Mouse (Mus musculus): Measurements from ENCODE around the gene Hpse2. TPM values are rescaled to one million over a fixed set of nuclear protein-coding genes. Genes with fewer than 3 reads are reported as not detected.

Hpse2 gene
- polyA plus RNA-seq, 1 experiment from 2014 or later: 0.13 TPM

DNA sequence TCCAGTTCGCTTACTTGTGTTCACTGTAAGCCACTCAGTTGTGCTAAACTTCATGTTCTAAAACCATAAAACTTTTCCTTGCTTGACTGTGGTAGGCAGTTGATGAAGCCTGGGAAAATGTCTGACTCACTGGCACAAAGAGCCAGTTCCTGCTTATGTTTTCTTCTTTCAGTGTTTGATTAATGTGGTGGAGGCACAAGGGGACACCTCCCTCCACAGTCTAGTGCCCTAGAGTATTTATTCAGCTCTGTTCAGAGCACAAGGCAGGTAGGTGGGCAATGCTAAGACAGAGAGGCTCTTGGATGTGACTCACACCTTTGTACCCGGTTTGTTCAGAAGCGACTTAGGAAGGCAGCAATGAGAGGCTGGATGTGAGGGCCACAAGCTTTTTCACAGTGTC, 560.3 kb downstream of the Hpse2 start:
- H3K4me1 ChIP-seq (replicated peaks; ENCODE audit: control insufficient read depth, insufficient read depth, low read length): no peaks in the 10 kb centered on the region
- 93% methylated on average over 3 of the region's 3 CpGs for WGBS

DNA sequence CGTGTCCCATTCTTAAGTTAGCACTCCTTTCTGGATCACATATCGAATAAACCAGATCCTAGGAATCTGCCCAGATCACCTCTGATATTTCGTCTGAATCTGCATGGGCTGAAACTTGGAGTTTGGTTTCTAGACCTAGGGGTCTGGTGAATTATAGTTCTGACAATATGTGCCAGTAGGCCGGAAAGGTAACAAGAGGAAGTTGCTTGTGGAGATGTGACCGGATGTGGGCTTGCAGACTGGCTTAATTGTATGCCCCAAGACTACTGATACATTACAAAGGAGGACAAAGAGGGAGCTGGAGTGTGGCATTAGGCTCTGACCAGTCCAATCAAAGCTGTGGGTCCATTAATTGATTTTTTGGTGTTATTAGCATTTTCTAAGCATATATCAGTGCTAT, 568.0 kb downstream of the Hpse2 start:
- Histone ChIP-seq H3K4me3 (replicated peaks; ENCODE audit: low read length) (no peak overlapping the region), H3K4me2 (ENCODE audit: low read length) (no peak overlapping the region), H3K4me1 (replicated peaks; ENCODE audit: control insufficient read depth, insufficient read depth, low read length) (no peaks in the 10 kb centered on the region), H3K27ac (ENCODE audit: low read length) (no peak overlapping the region), H3K27me3 (replicated peaks; ENCODE audit: control insufficient read depth, insufficient read depth, low read length) (no peaks in the 10 kb centered on the region), H3K9me3 (ENCODE audit: control insufficient read depth, low read length) (no peaks in the 10 kb centered on the region), H3K36me3 (ENCODE audit: control insufficient read depth, insufficient read depth) (no peaks in the 10 kb centered on the region), H3K9ac (replicated peaks; ENCODE audit: low read depth, low read length) (no peak overlapping the region)
- WGBS: 90% methylated on average over 5 of the region's 5 CpGs
- ATAC-seq: no peak

More for the DNA sequence above, 560.3 kb downstream of the Hpse2 start:
- Histone ChIP-seq H3K36me3 (ENCODE audit: control insufficient read depth, insufficient read depth) (no peaks in the 10 kb centered on the region), H3K4me3 (replicated peaks; ENCODE audit: low read length) (no peak overlapping the region), H3K9ac (replicated peaks; ENCODE audit: low read depth, low read length) (no peak overlapping the region), H3K27ac (ENCODE audit: low read length) (no peak overlapping the region), H3K27me3 (replicated peaks; ENCODE audit: control insufficient read depth, insufficient read depth, low read length) (no peaks in the 10 kb centered on the region), H3K4me2 (ENCODE audit: low read length) (no peak overlapping the region), H3K9me3 (ENCODE audit: control insufficient read depth, low read length) (no peaks in the 10 kb centered on the region)
- ATAC-seq: no peak

DNA sequence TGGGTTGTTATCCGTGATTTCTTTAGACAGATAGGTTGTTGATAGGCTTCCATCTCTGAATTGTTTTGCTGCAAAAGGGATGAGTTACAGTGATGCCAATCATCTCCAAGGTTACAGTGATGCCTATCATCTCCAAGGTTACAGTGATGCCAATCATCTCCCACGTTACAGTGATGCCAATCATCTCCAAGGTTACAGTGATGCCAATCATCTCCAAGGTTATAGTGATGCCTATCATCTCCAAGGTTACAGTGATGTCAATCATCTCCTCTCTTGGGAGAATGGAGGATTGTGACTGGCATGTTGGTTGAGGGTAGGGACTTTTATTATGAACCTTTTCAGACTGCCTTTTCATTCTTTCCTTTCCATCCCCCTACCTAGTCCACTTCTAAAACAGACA, 570.4 kb downstream of the Hpse2 start:
- Histone ChIP-seq H3K36me3 (ENCODE audit: control insufficient read depth, insufficient read depth) (no peaks in the 10 kb centered on the region), H3K4me2 (ENCODE audit: low read length) (no peak overlapping the region), H3K9ac (replicated peaks; ENCODE audit: low read depth, low read length) (no peak overlapping the region), H3K27ac (ENCODE audit: low read length) (no peak overlapping the region), H3K9me3 (ENCODE audit: control insufficient read depth, low read length) (no peaks in the 10 kb centered on the region), H3K27me3 (replicated peaks; ENCODE audit: control insufficient read depth, insufficient read depth, low read length) (no peaks in the 10 kb centered on the region), H3K4me3 (replicated peaks; ENCODE audit: low read length) (no peak overlapping the region), H3K4me1 (replicated peaks; ENCODE audit: control insufficient read depth, insufficient read depth, low read length) (no peaks in the 10 kb centered on the region)
- 0 out of 2 replicates have a peak, but pooled peaks have one; percentile 28 for ATAC-seq
- WGBS: 59% methylated on average over 2 of the region's 2 CpGs

DNA sequence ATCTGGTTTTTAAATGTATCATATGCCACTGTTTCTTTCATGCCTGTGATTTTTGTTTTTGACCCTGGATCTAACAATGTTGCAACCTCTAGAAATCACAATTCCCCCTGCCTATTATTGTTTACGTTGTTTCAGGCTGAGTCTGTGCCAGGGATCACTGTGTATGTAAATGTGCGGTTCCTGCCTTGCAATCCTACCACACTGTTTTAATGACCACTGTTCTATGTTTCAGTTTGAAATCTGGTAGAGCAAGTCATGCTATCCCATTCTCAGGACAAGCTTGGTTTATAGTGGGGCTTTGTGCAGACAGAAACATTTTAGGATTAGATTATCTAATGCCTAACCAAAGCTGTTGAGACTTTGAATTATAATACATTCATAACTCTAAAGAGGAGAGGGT, 571.9 kb downstream of the Hpse2 start:
- Histone ChIP-seq H3K27ac (ENCODE audit: low read length) (no peak overlapping the region), H3K27me3 (replicated peaks; ENCODE audit: control insufficient read depth, insufficient read depth, low read length) (no peaks in the 10 kb centered on the region), H3K9ac (replicated peaks; ENCODE audit: low read depth, low read length) (no peak overlapping the region), H3K4me3 (replicated peaks; ENCODE audit: low read length) (no peak overlapping the region), H3K4me2 (ENCODE audit: low read length) (no peak overlapping the region), H3K9me3 (ENCODE audit: control insufficient read depth, low read length) (no peaks in the 10 kb centered on the region), H3K4me1 (replicated peaks; ENCODE audit: control insufficient read depth, insufficient read depth, low read length) (no peaks in the 10 kb centered on the region), H3K36me3 (ENCODE audit: control insufficient read depth, insufficient read depth) (no peaks in the 10 kb centered on the region)
- WGBS: 81% methylated on average over 2 of the region's 2 CpGs
- ATAC-seq: no peak

DNA sequence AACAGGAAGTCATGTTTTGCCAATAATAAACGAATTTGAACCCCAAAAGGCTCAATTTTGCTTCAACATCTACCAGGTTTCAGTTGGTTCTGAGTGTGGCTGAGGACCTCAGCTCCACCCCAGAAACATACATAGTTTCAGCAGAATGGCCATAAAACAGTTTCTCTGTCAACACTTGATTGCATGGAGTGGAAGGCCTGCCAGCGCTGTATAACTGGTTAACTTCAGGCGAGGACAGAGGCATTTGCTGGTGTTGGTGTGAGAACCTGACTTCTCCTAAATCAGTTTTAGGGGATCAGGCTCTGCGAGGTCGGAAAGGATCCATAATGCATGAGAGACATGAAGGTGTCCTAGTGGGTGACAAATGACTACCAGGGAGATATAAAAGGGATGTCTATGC, 578.0 kb downstream of the Hpse2 start:
- Histone ChIP-seq H3K27me3 (replicated peaks; ENCODE audit: control insufficient read depth, insufficient read depth, low read length) (no peaks in the 10 kb centered on the region), H3K36me3 (ENCODE audit: control insufficient read depth, insufficient read depth) (no peaks in the 10 kb centered on the region), H3K4me3 (replicated peaks; ENCODE audit: low read length) (no peak overlapping the region), H3K4me2 (ENCODE audit: low read length) (no peak overlapping the region), H3K9me3 (ENCODE audit: control insufficient read depth, low read length) (no peaks in the 10 kb centered on the region), H3K4me1 (replicated peaks; ENCODE audit: control insufficient read depth, insufficient read depth, low read length) (no peaks in the 10 kb centered on the region), H3K9ac (replicated peaks; ENCODE audit: low read depth, low read length) (no peak overlapping the region), H3K27ac (ENCODE audit: low read length) (no peak overlapping the region)
- ATAC-seq: no peak
- WGBS: 80% methylated on average over 5 of the region's 5 CpGs

DNA sequence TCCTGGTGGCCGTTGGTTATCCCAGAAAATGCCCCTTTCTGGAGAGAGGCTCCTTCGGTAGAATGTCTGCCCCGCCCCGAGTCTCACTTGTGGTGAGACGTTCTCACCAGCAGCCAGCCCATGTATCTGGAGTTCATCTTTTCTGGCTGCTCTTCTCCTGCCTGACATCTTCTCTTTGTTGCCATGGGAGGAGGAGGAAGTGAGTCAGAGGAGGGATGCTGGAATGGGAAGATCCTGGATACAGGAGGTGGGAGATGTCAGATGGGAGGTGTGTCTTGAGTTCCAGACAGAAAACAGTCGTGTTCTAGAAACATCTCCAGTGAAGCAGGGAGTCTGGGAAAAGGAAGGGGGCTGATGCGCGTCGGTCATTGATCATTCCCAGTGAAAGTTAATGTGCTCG, 578.7 kb downstream of the Hpse2 start:
- no peak for ATAC-seq
- Histone ChIP-seq H3K9me3 (ENCODE audit: control insufficient read depth, low read length) (no peaks in the 10 kb centered on the region), H3K4me1 (replicated peaks; ENCODE audit: control insufficient read depth, insufficient read depth, low read length) (no peaks in the 10 kb centered on the region), H3K27me3 (replicated peaks; ENCODE audit: control insufficient read depth, insufficient read depth, low read length) (no peaks in the 10 kb centered on the region), H3K4me2 (ENCODE audit: low read length) (no peak overlapping the region), H3K9ac (replicated peaks; ENCODE audit: low read depth, low read length) (no peak overlapping the region), H3K36me3 (ENCODE audit: control insufficient read depth, insufficient read depth) (no peaks in the 10 kb centered on the region), H3K4me3 (replicated peaks; ENCODE audit: low read length) (no peak overlapping the region), H3K27ac (ENCODE audit: low read length) (no peak overlapping the region)
- WGBS: 88% methylated on average over 10 of the region's 10 CpGs

DNA sequence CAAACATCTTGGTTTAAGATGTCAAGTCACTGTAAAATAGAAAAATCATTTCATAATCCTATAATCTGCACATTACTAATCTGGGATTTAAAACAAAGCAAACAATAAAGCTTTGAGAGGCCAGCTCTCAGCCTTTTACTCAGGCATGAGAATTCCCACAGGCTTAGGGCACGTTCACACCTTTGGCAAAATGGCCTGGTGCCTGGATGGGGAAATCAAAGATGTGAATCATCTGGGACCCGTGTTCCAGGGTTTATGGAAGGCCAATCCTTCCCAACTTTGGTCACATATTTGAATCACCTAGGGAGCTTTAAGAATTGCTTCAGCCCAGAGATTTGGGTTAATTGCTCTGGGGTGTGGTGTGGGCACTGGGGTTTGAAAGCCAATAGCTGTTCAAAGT, 590.3 kb downstream of the Hpse2 start:
- H3K27ac ChIP-seq (ENCODE audit: low read length): no peak overlapping the region
- no peak for ATAC-seq
- H3K9ac ChIP-seq (replicated peaks; ENCODE audit: low read depth, low read length): no peak overlapping the region
- 0 out of 2 replicates have a peak, but pooled peaks cover 4% of the 10 kb centered on the region for H3K27me3 ChIP-seq (replicated peaks; ENCODE audit: control insufficient read depth, insufficient read depth, low read length)
- H3K9me3 ChIP-seq (ENCODE audit: control insufficient read depth, low read length): no peaks in the 10 kb centered on the region
- no peaks in the 10 kb centered on the region for H3K36me3 ChIP-seq (ENCODE audit: control insufficient read depth, insufficient read depth)
- peaks cover 9% of the 10 kb centered on the region for H3K4me1 ChIP-seq (replicated peaks; ENCODE audit: control insufficient read depth, insufficient read depth, low read length)
- H3K4me2 ChIP-seq (ENCODE audit: low read length): no peak overlapping the region
- WGBS: 61% methylated on average over 2 of the region's 2 CpGs
- no peak overlapping the region for H3K4me3 ChIP-seq (replicated peaks; ENCODE audit: low read length)

DNA sequence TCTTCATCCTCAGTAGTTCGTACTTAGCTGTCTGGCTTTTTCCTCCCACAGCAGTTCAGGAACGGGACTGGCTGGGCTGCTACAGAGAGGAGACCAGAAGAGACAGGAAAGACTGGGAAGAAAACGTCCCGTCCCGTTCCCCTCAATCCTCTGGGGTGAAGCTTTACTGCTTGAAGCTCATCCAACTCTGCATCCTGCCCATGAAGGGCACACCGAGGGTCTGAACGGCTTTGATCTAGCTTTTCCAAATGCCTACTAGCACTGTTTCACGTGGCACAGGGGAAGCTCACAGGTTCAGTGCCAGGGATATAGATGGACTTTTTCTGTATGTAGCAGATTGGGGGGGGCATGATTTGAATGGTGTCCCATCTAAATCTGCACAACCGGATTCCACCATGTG, 592.4 kb downstream of the Hpse2 start:
- WGBS: 25% methylated on average over 9 of the region's 9 CpGs
- no peak for ATAC-seq
- Histone ChIP-seq H3K4me3 (replicated peaks; ENCODE audit: low read length) (peak overlapping the region; percentile 49), H3K9me3 (ENCODE audit: control insufficient read depth, low read length) (no peaks in the 10 kb centered on the region), H3K36me3 (ENCODE audit: control insufficient read depth, insufficient read depth) (no peaks in the 10 kb centered on the region), H3K4me2 (ENCODE audit: low read length) (peak overlapping the region; percentile 95), H3K9ac (replicated peaks; ENCODE audit: low read depth, low read length) (peak overlapping the region; percentile 68; the same call in 1 of the 2 replicates), H3K27ac (ENCODE audit: low read length) (no peak overlapping the region), H3K27me3 (replicated peaks; ENCODE audit: control insufficient read depth, insufficient read depth, low read length) (0 out of 2 replicates have a peak, but pooled peaks cover 4% of the 10 kb centered on the region), H3K4me1 (replicated peaks; ENCODE audit: control insufficient read depth, insufficient read depth, low read length) (peaks cover 9% of the 10 kb centered on the region)

DNA sequence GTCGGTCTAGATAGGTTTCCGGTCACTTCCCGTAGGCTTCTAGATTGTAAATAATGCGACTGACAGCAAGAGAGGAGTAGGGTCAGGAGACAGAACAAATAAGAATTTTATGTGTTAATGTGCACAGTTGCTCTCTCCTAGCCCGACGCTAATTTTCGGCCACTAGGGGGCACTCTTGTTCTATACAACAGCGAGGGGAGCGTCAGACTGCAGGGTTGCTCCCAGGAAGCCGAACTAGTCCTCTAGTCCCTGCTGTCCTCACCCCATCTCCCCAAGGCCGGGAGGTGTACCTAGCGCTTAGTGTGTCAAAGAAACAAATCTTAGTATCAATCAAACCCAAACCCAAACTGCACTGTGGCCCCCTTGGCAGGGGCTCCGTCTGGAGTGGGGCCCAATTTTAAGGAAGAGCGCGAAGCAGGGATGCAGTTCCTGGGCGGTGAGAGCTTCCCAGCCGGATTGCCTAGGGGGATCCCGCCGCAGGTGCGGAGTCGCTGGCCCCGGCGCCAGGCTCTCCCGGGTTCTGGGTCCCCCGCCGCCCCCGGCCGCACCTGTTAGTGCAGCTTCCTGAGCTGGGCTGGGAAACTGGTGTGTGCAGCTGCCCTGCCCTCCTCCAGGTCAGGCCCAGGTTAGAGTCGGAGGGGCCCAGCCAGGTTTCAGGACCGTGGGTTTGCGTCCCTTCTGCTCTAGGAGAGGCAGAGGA, 593.1 kb downstream of the Hpse2 start:
- Histone ChIP-seq H3K36me3 (ENCODE audit: control insufficient read depth, insufficient read depth) (no peaks in the 10 kb centered on the region), H3K9me3 (ENCODE audit: control insufficient read depth, low read length) (no peaks in the 10 kb centered on the region), H3K4me2 (ENCODE audit: low read length) (peak overlapping the region; percentile 95), H3K4me3 (replicated peaks; ENCODE audit: low read length) (peak overlapping the region; percentile 49), H3K4me1 (replicated peaks; ENCODE audit: control insufficient read depth, insufficient read depth, low read length) (peaks cover 9% of the 10 kb centered on the region), H3K27me3 (replicated peaks; ENCODE audit: control insufficient read depth, insufficient read depth, low read length) (0 out of 2 replicates have a peak, but pooled peaks cover 4% of the 10 kb centered on the region), H3K27ac (ENCODE audit: low read length) (no peak overlapping the region), H3K9ac (replicated peaks; ENCODE audit: low read depth, low read length) (peak overlapping the region; percentile 68)
- peak; percentile 95 for ATAC-seq
- 2% methylated on average over 31 of the region's 31 CpGs for WGBS

DNA sequence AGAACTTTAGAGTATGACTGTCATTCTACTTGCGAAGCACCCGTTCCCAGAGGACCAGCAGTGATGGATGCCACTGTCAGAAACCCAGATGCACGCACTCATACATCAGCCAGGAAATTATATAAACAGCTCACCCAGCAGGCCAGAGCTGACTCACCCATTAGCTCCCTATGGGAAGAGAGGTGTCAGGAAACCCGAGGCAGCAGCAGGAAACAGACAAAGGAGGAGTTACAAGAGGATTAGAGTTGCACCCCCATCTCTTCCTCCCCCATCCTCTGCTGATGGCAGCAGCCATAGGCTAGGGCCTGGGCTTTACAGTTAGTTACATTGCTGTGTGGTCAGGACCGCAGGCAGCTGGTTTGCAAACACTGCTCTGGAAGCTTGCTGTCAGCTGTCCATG, 599.8 kb downstream of the Hpse2 start:
- H3K9ac ChIP-seq (replicated peaks; ENCODE audit: low read depth, low read length): no peak overlapping the region
- 56% methylated on average over 5 of the region's 5 CpGs for WGBS
- H3K4me3 ChIP-seq (replicated peaks; ENCODE audit: low read length): no peak overlapping the region
- no peaks in the 10 kb centered on the region for H3K9me3 ChIP-seq (ENCODE audit: control insufficient read depth, low read length)
- no peak overlapping the region for H3K4me2 ChIP-seq (ENCODE audit: low read length)
- H3K27me3 ChIP-seq (replicated peaks; ENCODE audit: control insufficient read depth, insufficient read depth, low read length): peaks cover 3% of the 10 kb centered on the region
- H3K27ac ChIP-seq (ENCODE audit: low read length): no peak overlapping the region
- H3K4me1 ChIP-seq (replicated peaks; ENCODE audit: control insufficient read depth, insufficient read depth, low read length): peaks cover 8% of the 10 kb centered on the region
- H3K36me3 ChIP-seq (ENCODE audit: control insufficient read depth, insufficient read depth): no peaks in the 10 kb centered on the region
- ATAC-seq: no peak
